Mouse (Mus musculus) layer of hippocampus, adult 11-12 months (tissue): Measurements from ENCODE around the gene Ldb3.

Experiments
- DNase-seq: peaks from one replicate; pipeline ENCODE4 v3.0.0; 2022; ENCODE audit warnings: low spot score

Gene Ldb3

DNA sequence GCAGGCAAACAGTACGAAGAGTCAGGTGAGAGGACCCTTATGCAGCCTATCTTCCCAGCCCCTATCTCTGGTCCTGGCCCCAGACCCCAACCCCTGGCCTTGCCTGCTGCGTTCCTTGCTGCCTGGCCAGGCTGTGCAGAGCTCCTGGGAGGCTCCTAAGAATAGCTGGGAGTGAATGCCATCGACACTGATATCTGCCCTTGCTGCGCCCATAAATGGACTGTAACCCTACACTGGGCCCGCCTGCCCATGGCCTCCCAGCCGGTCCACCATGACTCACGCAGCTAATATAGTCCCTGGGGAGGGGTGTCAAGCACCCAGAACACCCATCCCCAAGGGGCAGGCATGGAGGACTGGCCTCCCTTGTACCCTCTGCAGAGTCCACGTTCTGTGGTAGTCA, at the start of gene Ldb3:
Gene Ldb3 (minus strand): TSS at position 185 of the 400 bp plus-strand sequence.
- no peak for DNase-seq

DNA sequence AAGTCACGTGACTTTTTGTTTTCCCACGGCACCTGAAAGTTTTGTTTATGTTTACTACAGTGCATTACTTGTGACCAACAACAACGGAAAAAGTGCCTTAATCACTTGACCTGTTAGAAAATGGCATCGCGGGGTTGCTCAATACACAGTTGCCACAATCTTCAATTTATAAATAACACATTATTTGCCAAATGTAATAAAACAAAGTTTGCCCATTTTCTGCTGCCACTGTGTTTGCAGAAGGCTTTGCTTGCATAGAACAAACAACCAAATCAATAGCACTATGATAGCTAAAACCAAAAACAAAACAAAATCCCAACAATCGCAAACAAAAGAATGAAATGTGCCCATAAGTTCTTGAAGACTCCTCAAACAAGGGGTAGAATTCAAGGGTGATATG, 47.2 kb upstream of the Ldb3 start:
- no peak for DNase-seq

DNA sequence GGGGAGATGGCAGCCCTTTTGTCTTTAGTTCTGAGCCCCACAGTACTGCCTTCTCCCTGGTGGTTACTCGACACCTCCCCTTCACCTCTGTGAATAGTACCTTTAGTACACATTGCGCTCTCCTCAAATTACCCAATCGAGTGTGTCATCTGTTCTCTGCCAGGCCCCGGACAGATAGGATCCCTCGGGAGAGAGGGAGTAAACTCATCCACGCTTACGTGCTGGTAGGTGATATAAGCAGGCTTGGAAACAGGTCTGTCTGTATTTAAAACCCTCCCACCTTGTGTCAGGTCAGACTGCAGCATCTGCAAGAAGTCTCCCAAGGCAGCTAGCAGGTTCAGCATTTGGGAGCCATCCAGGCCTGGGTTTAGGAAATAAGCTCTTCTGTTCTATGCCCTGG, 46.7 kb upstream of the Ldb3 start:
- no peak for DNase-seq

DNA sequence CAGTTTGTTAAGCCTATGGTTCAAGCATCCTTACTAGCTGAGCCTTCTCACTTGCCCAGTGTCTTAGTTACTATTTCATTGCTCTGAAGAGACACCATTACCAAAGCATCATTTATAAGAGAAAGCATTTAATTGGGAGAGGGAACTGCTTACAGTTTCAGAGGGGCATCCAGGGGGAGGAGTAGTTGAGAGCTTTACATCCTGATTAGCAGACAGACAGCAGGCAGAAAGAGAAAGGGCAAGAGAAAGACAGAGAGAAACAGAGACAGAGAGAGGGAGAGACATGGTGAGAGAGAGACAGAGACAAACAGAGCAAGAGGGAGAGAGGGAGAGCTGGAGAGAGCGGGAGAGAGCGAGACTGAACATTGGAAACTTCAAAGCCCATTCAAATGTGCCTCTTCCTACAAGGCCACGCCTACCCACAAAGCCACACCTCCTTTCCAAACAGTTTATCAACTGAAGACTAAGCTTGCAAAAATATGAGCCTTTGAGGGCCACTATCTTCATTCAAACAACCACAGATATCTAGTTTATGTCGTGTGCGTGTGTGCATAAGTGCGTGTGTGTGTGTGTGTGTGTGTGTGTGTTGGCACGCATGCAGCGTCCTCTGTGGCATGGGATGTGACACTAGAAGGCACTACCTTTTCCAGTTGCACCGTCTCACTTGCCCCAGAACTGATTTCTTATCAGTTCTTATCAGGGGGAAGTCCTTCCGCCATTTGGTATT, 44.4 kb upstream of the Ldb3 start:
- no peak for DNase-seq

DNA sequence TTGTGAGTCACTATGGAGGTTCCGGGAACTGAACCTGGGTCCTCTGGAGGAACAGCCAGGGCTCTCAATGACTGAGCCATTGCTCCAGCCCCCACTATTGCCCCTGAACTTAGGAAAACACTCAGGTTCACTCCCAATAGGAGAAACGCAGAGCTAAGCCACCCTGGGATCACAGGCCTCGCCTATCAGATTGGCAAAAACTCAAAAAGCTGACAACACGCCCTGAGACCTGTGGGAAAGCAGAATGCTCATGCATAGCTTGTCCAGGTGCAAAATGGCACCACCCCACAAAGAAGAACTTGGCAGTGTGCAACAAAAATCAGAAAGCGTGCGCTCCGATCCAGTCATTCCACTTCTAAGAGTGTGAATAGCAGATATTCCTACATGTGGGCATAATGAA, 38.3 kb upstream of the Ldb3 start:
- DNase-seq, result no peak

DNA sequence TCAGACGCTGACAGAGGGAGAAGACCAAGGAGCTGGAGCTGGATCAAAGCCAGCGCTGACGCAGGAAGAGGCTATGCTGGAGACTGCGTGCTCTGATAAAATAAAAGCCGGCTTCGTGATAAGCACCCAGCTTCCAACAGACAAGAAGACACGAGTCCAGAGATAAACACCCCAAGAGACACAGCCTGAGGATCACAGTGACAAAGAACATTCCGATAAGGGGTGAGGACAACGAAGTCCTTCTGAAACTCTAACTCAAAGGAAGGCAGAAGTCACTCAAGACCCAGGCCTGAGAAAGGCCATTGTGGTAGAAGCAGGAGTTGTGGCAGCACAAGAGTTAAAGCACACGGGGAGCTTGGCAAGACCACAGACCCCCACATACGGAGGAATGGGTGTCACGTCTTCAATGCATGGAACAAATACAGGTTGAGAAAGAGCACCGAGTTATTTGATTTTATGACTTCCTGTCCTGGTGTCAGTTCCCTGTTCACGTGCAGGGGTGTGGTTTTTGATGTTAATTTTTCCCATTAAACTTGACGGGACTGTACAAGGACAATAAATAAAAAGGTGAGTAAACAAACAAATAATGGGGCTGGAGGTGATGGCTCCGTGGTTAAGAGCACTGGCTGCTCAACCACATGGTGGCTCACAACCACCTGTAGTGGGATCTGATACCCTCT, 35.2 kb upstream of the Ldb3 start:
- DNase-seq, result no peak

DNA sequence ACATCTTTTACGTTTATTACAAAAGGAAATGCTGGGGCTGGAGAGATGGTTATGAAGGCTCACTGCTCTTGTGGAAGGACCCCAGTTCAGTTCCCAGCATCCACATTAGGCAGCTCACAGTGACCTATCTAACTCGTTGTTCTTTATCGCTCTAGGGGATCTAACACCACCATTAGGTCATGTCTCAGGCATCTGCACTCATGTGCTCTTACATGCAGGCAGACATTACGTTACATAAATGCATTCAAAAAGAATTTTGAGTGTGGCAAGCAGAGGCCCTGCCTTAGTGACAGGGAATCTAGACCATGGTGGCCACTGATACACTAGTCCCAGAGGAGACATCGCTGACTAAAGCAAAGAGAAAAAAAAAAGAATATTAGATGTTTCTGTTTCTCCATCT, 34.6 kb upstream of the Ldb3 start:
- no peak for DNase-seq

DNA sequence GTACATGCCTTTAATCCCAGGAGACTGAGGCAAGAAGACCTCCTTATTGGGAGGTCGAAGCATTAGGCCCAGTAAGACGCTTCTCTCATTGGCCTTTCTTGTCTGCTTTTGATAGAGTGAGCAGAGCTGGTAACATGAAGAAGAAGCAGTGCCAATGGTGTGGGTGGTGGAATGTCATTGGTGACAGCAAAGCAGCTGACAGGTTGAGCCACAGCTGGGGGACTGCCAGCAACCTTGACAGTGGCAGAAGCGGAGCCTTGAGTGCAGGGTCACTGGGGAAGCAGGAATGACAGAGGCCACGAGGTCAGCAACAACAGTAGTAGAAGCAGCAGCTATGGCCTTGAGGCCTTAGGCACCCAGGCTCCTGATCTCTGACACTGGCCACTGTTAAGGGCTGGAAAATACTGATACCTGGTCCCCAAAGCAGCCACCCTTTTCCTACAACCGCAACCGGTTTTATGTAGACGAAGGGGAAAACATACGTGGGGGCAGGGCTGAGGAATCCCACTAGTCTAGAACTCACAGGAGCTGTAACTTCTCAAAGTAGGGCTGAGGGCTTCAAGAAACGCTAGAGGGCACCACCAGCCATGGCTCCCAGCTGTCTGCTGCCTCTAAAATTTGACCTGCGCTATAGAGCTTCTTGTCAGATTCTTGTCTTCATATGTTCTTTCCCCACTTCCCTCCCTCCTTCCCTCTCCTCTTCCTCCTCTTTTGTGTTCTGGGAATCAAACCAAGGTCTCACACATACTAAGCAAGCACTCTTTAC, 32.3 kb upstream of the Ldb3 start:
- peak; percentile 30 for DNase-seq

DNA sequence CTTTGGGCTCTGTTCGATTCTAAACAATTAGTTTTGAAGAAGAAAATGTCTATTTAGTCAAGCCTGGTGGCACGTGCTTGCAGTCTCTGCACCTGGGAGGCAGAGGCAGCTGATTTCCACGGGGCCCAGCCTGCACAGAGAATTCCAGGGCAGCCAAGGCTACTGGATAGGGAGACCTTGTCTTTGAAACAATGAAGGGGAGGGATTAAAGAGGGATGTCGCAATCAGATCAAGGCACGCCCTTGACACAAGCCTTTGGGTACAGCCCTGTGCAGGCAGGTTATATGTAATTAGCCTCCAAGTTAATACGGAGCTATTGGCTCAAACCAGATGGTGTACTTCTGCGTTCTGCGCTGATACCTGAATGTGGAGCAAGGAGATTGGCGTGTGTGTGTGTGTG, 30.3 kb upstream of the Ldb3 start:
- DNase-seq, result no peak

DNA sequence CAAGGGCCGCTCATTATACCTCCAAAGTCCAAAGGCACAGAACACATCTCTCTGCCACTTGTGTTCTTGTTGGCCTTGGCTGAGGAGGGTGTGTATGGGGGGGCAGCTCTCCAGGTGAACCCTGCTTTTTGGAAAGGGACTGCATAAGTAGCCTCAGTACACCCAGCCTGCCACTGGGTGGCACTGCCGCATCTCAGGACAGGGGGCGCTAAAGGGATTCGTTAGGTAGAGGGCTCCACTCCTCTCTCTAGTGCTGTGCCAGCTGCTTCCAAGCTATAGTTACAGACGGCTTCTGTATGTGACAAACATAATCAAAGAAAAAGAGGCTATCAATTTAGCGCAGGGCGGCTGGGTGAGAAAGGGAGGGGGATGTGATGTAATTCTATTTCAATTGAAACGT, 28.3 kb upstream of the Ldb3 start:
- DNase-seq, result peak; percentile 86

DNA sequence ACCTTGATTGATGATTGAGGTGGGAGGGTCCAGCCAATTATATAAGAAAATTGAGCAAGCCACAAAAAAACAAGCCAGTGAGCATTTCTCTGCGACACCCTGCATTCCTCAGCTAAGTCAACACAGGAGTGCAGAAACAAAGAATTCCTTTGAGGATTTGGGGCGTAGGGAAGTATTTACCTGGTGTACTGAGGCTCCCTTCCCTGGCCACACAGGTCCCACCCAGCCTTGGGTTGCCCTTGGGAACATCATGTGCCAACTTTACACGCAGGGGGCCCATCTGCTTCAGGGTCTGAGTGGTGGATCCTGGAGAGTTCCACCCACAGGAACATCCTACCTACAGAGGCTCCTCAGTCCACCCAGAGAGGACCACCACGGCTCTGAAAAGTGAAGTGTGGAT, 27.1 kb upstream of the Ldb3 start:
- no peak for DNase-seq

DNA sequence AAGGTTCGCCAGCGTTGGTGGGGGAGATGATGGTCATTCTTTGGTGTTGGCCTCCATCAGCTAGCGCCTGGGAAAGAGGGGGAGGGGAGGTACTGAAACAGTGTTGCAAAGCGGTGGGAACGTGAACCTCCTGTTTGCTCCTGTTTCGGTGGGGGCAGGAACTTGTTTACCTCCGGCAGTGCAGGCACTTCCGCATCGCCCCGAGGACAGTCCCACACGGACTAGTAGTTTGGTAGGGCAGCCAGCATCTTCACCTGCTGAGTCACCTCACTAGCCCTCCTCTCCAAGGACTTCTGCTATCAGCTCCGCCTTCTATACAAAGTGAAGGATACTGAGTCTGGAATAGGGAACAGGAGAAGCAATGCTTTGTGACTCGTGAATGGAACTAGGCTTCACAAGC, 26.6 kb upstream of the Ldb3 start:
- no peak for DNase-seq

DNA sequence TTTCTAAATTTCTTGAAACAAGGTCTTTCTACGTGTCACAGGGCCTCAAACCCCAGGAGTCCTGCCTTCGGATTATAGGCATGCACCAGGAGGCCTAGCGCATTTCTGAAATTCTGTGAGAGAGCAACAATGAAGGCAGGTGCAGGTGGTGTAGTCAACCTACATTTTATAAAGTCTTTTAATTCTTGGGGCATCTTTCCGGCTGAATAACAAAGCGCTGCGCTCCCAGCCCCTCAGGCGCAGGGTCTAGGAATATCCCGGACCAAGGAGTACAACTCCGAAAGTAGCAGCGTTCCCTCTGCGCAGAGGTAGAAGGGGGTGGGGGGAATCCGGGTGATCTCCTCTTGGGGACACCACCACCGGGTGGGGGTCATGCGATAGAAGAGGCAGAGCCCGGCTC, 26.1 kb upstream of the Ldb3 start:
- no peak for DNase-seq

DNA sequence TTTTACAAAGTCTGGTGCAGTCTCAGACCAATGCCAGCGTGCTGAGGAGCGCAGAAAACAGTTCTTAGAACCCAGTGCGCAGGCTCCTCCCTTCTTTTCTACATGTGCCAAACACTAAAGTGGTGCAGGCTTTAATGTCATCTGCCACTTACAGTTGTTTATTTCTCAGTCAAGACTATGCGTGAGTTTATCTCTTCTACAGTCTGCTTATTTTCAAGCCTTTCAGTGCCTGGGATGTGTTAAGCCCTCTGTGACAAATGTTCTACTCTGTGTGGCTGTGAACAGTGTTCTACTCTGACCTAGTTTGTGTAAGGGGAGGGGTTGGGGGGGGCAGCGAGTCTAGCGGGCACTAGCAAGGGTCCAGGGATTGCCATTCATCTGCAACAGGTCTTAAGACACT, 25.0 kb upstream of the Ldb3 start:
- no peak for DNase-seq

DNA sequence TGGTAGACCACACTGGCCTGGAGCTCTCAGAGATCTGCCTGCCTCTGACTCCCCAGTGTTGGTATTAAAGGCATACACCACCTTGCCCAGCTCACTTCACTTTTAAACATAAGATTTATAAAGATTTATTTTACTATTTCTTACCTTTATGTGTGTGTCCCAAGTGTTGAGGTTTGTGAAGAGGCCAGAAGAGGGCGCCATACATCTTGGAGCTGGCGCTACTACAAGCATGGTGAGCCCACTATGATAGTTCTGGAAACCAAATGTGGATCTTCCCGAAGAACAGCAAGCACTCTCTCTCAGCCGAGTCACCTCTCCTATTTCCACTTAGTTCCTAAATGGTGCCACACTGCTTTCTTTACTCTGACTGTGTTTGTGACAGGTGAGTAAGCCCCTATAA, 23.7 kb upstream of the Ldb3 start:
- no peak for DNase-seq

DNA sequence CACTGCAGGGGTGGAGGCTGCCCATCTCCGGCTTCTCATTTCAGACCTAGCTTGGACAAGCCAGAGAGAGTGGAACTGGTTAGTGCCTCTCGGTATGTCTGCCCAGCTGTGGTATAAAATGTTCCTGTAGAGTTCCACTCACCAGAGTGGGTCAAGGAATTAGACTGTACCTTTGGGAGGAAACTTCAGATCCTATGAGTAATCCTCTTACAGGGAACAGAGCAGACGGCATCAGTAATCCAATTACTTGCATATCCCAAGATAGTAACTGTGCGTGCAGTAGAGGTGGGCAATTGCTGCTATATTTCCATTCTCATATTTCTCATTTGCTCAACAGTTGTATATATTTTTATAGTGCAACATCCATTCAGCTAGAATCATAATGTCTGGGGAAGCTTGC, 23.1 kb upstream of the Ldb3 start:
- no peak for DNase-seq

DNA sequence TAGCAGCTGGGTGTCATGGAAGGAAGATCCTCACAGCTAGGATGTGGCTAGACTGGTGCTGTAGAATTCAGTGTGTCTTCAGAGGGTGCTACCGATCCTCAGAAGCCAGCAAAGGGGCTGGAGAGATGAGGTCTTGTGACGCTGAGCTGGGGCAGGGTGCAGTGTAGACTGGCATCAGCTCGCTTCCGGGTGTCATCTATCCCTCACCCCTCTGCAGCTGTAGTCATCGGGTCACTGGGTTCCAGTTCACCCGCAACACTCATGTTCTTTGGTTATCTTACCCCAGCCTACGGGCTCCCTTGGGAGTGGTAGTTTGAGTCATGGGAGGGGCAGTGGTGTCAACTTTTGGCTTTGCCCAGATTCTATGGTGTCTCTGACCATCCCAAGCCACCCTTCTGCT, 13.4 kb upstream of the Ldb3 start:
- DNase-seq, result no peak

DNA sequence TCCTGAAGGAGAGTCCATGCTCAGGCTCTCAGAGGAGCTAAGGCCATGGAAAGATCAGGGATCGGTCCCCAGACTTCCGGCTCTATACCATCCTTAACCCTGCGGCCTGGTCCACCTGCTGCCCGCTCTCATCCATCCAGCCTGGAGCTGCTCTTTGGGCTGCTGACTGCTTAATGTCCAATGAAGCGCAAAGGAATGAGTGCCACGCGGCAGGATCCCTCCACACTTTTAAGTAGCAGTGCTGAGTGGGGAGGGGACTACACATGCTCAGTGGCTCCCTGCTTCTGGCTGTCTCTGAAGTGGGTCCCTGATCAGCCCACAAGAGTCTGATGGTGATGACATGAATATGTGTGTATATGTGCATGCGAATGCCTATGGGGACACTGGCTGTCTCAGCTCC, 11.5 kb upstream of the Ldb3 start, which contains the start of gene Opn4:
Gene Opn4 (minus strand): TSS at position 202 of the 400 bp plus-strand sequence.
- no peak for DNase-seq

DNA sequence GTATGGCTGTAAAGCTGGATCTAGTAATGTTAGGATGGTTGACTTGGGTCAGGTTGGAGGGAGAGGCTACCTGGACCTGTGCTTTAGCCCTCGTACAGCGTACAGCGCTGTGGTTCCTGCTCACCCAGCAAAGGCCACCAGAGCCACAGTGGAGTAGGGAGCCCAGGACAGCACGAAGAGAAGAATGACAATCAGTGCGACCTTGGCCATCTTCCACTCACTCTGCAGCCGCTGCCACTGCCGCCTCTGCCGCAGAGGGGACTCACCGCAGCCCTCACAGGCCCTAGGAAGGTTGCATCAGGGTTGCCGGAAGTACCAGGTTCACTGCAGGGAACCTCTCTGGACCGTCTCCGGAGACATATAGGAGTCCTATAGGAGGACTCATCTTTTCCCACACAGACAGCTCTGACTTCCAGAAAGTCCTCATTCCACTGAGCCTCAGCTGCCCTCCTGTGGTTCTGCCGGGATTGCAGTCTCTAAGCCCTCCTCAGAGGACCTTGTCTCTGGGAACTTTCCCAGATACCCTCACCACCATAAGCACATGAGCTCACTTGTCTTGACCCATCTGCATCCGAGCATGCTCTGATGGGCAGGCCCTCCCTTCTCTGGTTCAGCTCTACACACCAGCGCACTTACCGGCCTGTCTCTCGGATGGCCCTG, 7.2 kb upstream of the Ldb3 start:
- no peak for DNase-seq

DNA sequence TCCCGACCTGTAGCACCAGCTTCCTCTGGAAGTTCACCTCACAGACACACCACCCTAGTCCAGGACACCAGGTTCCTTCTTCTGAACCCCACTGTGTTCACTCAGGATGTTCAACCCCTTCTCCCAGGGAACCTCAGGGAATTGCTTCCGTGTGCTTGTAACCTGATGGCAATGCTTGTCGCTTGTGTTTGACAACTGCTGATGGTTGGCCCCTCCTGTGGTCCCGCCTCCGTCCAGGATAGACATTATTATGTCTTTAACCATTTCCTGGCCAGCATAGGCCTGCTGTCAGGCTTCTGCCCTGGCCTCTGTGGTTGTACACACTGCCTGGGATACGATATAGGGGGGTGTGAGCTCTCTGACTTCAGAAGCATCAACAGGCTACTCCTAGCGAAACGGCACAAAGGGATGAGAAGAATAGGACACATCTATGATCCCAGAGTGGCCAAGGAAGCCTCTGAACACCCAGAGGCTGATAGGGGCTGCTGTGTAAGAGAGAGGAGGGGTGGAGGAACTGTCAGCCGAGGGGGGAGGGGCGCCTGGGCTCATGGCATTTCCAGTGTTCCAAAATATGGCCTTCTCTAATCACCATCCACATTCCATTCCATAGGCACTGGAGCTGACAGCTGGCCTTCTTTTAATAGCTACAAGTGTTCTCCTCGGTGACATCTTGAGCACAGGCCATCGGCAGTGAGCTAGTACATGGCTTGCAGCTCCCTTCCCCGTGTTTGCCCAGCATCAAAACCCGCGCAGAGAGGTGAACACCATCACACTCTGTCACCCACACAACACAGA, 3.5 kb upstream of the Ldb3 start:
- DNase-seq, result no peak

DNA sequence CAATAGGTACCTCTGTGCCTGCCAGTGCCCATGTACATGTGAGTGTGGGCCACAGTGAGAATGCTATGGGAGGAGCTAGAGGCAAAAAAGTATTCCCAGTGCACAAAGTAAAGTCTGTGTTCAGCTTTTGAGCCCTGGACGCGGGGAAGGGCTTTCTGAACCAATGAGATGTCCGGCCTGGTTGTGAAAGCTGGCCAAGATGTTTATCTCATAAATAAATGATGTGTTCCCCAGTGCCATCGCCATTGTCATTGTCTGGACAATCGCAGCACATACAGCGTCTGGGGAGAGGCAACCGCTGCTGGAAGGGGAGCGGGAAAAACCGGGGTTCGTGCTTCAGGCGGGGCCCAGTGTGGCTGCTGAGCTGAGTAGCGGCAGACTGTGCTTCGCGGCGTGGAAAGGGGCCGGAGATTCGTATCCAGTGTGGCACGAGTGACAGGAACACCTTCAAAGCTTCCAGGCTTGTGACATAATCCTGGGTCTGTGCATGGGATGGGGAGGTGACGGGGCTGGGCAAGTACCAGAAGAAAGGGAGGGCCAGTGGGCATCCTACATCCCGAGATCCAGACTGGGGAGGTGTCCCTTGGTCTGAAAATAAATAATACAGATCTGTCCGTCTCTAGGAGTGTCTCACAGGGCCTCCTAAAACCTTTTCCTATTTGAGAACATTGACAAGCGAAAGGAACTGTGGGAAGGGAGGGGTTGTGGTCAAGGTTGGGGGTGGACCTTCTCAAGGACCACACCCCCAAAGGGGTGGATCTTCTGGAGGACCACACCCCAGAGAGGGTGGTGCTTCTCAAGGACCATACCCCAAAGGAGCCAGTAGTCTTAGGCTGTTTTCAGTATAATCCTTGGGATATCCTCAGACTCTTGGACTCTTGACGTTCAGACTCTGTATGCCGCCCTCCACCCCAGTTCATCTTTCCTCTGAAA, 2.5 kb upstream of the Ldb3 start:
- DNase-seq, result peak; percentile 57
